In genomic region chr2:162818787-162819186, GRCm38 (mm10) we compare ENCODE assay signal across 12 mouse cellular contexts.
DNase-seq lines count a peak whose midpoint lies in the region; ATAC-seq lines count a peak whose summit lies in the region.
"Had no signal": no experiment of that assay in that cellular context is flagged by ENCODE, and none has a peak within 500 bp of the region (broad histone marks: within the 10 kb centered on the region; RNA-seq: fewer than 3 reads in every experiment).

No protein-coding gene starts in this region.

- peak; percentile 48 to 80 for DNase-seq in adrenal gland, adult (ENCODE audit: inconsistent age in 2 of 2, low spot score in 1 of 2)
- no peak for DNase-seq in adrenal gland, postnatal 4 days (ENCODE audit: low spot score in 2 of 2)
- DNase-seq in kidney, postnatal 4 days, result peak; percentile 9 to 14
- DNase-seq in kidney, adult 9 months, result no peak
- DNase-seq in adrenal gland, adult 8-10 months, result peak; percentile 36
- DNase-seq in T-cell, adult 2 months (ENCODE audit: low spot score), result no peak
- DNase-seq: cerebellum, adult 8-10 months; kidney, adult 11 months; thymus, postnatal 4 days had no signal

- peak; percentile 37 to 49; a peak in 2 of 4 replicates for ATAC-seq in hematopoietic stem cell, adult 5-6 weeks (replicated peaks in 1 of 2; ENCODE audit: insufficient read depth in 1 of 2, low FRiP score in 2 of 2, low TSS enrichment in 1 of 2, low read depth in 1 of 2, poor library complexity in 2 of 2, severe bottlenecking in 2 of 2)
- no peak for ATAC-seq in CD4-positive, CD25-positive, alpha-beta regulatory T cell, adult 4 months
- ATAC-seq: hindbrain, embryonic 16.5 days had no signal

Comparison
In these comparisons a context has a peak if more than half of its experiments do, and no peak if none do; other contexts are left out.
1. DNase-seq: peak in adrenal gland, adult (2 of 2), kidney, postnatal 4 days (2 of 2) and adrenal gland, adult 8-10 months (single experiment); none in adrenal gland, postnatal 4 days (0 of 2), kidney, adult 9 months (single experiment) and T-cell, adult 2 months (single experiment).